Mouse (Mus musculus): ENCODE results near the gene Anapc13. TPM values are rescaled to one million over a fixed set of nuclear protein-coding genes. Genes with fewer than 3 reads are reported as not detected.

Anapc13 gene
- 139 and 152 TPM in 2 replicates for polyA plus RNA-seq (2012; rRNA removed)

DNA sequence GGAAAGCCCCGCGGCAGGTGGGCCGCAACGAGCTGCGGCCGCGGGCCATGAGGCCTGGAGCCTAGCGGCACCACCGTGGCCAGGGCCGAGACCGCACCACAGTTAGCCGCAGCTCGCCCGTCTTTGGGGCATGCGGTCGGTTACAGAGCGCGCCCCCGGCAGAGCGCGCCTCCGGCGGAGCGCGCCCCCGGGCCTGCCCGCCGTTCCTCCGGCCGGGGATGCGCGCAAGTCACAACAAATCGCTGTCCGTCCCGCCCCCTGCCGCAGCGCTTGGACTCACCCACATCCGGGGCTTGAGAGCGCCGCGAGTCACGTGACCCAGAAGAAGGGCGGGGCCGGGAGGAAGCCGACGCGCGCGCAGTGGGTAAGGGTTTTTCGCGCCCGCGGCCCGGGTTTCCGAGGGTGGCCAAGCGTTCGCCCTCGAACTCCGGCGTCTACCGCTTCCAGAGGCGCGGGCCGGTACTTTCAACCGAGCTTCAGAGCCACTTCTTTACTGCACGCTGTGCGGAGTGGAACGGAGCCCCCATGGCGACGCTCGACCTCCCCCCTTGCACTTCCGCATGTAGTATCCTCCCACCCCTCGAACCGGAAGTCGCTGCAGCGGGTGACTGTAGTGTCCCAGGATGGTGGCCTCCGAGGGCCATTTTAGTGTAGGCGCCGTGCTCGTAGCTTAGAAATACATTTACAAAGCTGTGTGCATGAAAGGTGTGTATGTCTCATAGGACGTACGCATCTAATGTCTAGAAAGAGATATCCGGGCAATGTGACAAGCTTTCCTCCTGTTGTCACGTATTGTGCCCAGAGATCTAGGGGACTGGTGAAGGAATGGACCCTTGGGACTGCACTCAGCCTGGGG, at the start of gene Anapc13, which contains the start of gene Cep63:
Anapc13 (plus strand) TSS at position 314 of the 856 bp plus-strand sequence.
Cep63 (minus strand) TSS at position 552 of the 856 bp plus-strand sequence.
- DNase-seq (ENCODE audit: extremely low spot score in 1 of 2, low spot score in 1 of 2) = peak; percentile 91 to 98

DNA sequence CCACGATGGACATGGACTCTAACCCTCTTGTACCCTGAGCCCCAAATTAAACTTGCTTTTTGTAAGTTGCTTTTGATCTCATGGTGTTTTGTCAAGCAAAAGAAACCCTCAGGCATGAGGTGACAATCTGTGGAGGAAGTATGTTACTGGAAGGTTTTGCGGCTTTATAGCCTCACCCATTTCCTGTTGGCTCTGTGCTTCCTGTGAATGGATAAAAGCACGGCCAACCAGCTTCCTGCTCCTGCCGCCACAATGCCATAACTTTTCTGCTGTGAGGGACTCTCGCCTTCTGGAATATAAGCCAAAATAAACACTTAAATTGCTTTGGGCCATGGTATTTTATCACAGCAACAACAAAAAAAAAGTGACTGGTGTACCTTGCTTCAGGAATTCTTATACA, 48.6 kb upstream of the Anapc13 start:
- DNase-seq (ENCODE audit: extremely low spot score in 1 of 2, low spot score in 1 of 2) = no peak

DNA sequence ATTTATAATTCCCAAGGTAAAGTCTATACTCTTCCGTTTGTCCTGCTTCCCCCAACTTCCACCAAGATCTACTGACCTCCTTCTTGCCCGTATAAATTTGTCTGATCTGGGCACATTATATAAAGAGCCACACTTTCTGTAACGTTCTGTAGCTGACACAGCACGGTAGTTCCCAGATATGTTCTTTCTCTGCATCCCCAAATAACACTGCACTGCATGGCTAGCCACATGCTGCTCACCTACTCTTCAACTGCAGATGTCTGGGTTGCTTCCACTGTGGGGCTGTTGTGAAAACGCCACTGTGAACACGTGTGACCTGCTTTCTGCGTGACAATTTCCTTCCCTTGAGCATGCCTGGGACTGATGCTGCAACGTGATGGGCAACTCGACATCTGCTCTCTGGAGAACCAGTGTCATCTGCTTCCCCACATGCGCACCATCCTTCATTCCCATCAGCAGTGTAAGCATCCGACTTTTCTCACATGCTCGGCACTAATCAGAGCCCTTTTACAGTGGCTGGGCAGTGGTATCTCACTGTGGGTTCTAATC, 44.1 kb upstream of the Anapc13 start:
- DNase-seq (ENCODE audit: extremely low spot score in 1 of 2, low spot score in 1 of 2) = peak in 1 of 2 experiments; percentile 30

DNA sequence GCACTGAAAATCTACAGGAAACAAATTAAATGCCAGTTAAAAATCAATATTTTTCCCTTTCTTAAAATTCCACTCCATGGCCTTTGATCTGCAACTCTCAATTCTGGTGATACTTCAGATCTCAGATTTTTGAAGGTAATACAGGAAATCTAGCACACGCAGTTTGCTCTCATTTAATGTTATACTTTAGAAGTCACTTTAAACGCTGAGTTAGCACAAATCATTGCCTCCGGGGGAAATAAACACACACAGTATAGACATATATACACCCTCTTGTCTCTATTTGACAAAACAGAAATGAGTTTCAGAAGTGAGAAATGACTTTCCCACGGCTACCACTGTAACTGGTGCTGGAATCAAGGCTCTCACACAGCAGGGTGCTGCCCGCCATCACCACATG, 38.7 kb upstream of the Anapc13 start:
- no peak for DNase-seq (ENCODE audit: extremely low spot score in 1 of 2, low spot score in 1 of 2)

DNA sequence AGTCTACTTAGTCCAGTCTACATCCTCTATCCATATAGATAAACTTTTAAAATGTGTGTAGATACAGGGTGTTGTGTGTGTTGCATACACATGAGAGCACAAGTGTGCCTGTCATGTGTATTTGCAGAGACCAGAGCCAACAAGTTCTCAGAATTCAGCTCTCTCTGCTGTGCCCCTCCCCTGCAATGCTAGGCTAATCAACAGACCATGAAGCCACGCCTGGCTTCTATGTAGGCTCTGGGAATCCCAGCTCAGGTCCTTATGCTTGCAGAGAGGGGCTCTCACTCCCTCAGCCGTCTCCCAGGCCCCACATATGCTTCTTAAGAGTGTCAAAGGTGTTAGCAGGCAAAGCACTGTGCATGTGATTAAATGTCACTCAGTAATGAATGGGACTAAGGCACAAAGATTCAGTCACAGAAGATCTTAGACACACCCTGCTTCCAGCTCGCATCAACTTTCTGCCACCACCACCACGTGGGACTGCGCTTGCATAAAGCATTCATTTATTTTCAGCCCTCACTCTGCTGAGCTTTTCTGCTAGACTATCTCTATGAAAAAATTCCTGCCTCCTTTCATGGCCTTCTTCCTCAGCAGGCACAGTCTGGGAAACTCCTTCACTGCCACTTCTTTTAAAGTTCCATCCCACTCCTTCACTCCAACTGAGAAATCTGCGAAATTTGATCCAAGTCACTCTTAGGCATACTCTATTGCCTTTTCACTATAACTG, 31.3 kb upstream of the Anapc13 start:
- DNase-seq (ENCODE audit: extremely low spot score in 1 of 2, low spot score in 1 of 2) = peak in 1 of 2 experiments; percentile 46

DNA sequence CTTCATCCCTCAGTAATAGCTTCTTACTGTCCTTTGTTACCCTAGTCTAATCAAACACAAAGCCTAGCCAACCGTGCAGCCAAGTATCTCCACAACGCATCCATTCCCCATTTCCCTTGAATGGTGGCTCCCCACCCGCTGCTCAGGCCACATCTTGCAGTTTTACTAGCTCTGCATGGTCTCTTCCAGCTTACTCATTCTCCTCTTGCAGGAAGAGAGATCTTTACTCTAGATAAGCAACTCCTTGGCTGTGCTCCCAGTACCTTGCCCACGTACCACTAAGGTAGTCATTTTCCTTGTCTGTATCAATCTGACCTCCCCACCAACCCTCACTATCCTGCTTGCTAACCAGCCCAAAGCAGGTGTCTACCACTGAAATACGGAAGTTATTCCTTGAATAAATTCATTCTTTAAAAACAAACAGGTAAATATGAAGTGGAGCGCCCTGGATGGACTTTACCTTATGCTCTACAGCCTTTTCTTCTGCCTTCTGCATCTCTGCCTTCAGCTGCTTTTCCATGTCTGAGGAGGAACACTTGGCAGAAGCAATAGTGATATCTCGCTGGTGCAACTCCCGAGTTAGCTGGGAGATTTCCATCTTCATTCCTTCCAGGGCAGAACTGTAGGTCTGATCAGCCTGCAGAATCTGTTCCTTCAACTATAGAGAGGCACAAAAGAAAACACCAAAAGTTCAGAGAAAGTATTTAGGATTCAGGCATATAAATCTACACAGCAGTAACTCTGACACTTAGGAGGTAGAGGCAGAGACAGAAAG, 30.2 kb upstream of the Anapc13 start:
- peak in 1 of 2 experiments; percentile 30 for DNase-seq (ENCODE audit: extremely low spot score in 1 of 2, low spot score in 1 of 2)

DNA sequence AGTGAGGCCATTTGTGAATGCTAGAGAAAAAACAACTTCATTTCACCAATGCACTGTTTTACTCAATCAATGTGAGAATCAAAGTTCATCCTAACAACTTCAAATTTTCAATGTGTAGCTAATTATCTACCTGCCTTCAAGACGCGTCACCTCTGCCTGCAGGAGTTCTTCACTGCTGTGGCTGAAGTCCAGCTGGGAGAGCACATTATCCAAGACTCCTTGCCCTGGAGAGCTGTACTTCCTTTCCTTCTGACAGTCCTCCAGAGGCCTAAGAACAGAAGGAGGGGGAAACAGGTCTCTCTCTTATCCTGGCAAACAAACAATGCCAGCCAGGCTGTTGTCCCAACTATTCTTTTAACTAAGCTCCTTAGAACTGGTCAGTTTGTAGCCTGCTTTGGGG, 24.9 kb upstream of the Anapc13 start:
- no peak for DNase-seq (ENCODE audit: extremely low spot score in 1 of 2, low spot score in 1 of 2)

DNA sequence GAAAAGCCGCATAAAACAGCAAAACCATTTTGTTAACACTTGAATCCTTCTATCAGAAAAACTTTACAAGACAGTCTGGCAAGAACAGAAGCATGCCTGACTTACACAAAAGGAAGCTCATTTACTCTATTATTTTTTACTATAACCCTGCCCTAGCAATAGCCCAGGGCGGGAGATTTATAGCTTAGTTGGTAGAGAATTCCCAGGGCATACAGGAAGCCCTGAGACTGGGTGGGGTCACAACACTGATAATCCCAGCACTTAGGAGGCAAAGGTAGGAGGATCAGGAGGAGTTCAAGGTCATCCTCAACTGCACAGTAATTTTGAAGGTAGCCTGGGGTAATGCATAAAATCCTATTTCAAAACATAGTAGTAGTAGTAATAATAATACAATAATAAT, 24.4 kb upstream of the Anapc13 start:
- no peak for DNase-seq (ENCODE audit: extremely low spot score in 1 of 2, low spot score in 1 of 2)

DNA sequence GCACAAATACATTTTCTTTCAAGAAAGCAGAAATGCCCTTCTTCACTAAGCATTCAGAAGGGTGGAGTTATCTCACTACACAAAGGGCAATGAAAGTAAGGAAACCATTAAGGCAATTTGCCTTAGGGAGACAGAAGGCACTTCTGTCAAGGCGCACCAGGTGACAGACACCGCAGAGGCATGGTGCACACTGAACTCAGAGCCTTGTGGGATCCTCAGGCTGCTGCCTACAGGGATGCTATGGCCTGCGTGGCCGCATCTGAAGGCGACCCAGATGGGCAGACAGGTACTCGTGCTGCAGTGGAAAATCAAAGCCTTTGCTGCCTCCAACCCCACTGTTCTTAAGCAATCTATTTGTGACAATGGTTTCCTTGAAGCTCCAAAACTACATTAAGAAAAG, 20.9 kb upstream of the Anapc13 start:
- DNase-seq (ENCODE audit: extremely low spot score in 1 of 2, low spot score in 1 of 2) = no peak

DNA sequence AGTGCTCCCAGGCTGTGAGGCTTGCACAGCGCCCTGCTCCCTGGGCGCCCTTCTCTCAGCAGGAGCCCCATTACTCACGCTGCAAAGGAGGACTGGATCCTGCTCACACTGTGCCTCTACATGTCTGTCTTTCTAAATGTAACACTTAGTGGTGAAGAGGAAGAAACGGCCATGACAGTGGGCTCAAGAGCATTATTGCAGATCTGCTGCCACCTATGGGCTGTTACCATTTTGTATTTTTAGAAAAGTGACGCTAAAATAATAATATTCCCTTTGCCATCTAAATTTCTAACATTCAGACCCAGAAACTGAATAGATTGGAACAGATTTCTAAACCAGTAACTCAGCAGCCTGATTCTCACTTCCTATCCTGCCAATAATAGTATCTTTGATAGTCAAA, 18.6 kb upstream of the Anapc13 start:
- no peak for DNase-seq (ENCODE audit: extremely low spot score in 1 of 2, low spot score in 1 of 2)

DNA sequence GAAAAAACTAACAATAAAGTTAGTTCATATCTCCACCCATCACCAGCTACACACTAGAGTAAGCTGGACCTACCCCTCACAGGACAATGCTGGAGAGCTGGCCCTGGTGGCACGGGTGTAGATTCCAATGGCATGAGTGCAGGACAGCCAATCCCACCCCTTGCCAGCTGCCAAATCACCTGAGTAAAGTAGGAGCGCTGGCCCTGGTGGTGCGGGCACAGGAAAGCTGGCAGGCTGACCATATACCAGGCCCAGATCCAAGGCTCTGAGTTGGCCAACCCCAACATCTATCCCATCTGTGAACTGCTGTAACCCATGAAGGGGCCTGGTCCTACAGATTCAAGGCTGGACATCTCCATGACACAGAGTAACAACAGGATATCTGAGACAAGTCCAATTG, 16.9 kb upstream of the Anapc13 start:
- no peak for DNase-seq (ENCODE audit: extremely low spot score in 1 of 2, low spot score in 1 of 2)

DNA sequence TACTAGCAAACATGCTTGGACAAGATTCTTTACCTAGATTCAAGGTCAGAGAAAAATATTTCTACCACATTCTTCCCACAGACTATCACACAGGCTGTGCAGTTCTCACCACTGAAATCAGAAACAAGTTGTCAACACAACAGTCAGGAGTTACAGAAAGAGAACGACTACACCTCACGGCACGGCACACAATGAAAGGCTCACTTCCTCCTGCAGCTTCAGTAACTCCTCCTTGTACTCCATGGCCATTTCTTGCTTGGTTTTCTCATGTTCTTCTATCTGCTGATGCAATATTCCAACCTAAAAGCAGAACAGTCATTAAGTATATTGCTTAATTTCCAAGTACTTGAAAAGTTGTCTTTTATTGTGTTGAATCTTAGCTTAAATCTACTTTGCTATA, 11.0 kb upstream of the Anapc13 start:
- no peak for DNase-seq (ENCODE audit: extremely low spot score in 1 of 2, low spot score in 1 of 2)

DNA sequence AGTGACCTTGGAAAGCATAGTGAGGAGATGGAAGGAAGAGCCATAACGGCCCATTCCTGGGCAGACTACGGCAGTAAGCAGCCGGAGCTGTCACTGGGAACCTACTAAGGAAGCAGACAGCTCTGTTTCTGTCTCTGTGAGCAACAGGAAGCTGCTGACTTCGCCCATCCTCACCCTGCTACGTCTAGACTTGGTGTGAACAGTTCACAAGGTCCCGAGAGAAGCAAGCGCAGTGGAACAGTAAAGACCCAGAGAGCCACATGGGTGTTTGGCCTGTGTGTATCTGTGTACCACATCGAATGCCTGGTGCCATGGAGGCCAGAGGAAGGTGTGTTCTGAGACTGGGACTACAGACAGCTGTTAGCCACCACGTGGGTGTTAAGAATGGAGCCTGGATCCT, 9.8 kb upstream of the Anapc13 start:
- no peak for DNase-seq (ENCODE audit: extremely low spot score in 1 of 2, low spot score in 1 of 2)

DNA sequence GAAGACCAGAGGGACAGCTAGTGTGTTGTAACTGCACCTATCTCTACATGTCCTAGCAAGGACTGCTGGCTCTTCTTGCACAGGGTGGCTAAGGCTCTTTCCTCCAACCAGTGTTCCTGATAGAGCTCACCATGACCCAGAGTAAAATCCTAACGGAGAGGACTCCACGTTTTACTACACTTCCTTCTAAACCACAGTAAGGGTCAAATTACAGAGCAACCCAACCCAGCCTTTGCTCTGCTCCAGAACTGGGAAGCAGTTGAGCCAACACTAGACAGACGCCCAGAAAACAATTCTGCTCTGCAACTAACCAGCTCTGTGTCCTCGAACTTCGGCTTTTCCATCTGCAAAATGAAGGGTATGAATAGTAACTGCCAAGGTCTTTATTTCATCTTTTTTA, 4.7 kb upstream of the Anapc13 start:
- DNase-seq (ENCODE audit: extremely low spot score in 1 of 2, low spot score in 1 of 2) = no peak

DNA sequence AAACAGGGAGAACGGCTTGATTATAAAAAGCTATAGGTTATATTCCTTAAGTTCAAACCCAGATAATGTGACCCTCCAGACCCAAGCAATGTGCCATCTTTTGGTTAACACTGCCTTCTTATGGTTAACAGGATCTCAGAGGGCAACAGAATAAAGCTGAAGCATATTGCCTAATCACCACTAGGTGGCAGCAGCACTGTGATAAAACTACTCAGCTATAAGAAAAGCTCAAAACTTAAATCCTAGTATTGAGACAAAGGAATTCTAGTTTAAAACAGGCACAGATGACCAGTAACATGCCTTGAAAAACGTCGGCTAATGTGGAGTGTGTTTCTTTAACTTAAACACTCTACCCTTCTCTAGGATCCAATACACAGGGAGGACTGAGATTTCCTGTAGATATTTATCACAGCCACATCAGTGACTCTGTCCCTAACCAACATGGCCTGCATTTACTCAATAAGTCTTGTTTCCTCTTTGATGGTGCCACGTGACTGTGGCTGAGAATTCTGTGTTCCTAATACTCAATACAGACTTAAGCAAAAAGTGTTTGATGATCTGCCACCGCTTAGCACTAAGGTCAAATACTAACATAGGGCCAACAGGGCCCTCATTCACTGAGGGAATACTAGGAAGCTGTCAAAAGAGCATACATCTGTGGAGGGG, 3.8 kb upstream of the Anapc13 start:
- DNase-seq (ENCODE audit: extremely low spot score in 1 of 2, low spot score in 1 of 2) = peak in 1 of 2 experiments; percentile 75

DNA sequence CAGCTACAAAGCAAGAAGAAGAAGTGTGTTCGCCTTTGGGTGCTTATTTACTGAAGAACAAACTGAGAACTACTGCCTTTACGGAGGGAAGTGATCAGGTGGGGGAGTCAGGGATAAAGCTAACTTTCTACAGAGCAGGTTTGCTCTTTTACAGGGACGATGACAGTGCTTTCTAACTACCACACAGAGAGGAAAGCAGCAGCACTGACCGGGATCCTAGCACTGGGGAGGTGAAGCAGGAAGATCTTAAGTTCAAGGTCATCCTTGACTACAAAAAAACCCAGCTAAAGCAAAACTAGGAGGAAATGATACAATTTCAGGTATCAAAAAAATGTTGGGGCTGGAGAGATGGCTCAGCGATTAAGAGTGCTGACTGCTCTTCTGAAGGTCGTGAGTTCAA, 3.2 kb upstream of the Anapc13 start:
- no peak for DNase-seq (ENCODE audit: extremely low spot score in 1 of 2, low spot score in 1 of 2)

DNA sequence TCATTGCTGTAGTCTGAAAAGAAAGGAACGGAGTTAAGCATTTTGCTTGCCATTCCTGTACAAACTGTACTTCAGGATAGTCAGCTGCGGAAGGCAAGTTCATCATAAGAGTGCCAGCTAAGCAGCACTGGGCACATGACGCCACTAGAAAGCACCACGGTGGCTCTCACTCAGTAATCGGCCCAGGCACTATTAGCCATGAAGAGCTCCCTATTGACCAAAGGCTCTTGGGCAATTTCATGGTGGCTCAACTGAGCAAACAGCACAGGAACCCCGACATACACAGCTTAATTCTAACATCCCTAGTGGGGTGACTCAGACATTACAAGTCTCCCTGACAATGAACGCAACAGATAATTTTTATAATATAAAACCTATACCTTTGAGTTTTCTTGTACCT, 2.5 kb upstream of the Anapc13 start:
- no peak for DNase-seq (ENCODE audit: extremely low spot score in 1 of 2, low spot score in 1 of 2)

DNA sequence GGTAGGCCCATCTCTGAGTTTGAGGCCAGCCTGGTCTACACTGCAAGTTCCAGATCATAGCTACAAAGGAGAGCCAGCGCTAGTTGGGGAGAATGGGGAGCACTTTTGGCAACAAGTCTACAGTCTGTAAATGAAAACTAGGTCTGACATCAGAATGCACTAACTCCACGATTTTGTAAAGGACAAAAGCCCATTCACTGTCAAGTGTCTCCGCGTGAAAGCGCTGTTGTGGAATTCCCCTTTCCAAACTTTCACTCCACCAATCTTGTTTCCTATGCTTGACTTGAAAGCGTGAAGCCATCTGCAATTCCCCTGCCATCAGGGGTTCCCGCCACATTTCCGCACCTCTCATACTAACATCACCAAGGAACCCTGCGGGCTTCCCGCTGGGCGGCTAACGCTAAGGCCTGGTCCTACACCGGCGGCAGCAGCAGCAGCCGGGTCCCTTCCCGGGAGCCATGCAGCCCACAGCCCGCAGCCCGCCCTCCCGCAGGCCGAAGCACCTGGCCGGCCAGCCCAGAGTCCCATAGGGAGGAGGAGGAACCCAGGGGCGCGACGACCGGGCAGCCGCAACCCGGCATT, 604 bp upstream of the Anapc13 start:
- peak in 1 of 2 experiments; percentile 42 for DNase-seq (ENCODE audit: extremely low spot score in 1 of 2, low spot score in 1 of 2)

DNA sequence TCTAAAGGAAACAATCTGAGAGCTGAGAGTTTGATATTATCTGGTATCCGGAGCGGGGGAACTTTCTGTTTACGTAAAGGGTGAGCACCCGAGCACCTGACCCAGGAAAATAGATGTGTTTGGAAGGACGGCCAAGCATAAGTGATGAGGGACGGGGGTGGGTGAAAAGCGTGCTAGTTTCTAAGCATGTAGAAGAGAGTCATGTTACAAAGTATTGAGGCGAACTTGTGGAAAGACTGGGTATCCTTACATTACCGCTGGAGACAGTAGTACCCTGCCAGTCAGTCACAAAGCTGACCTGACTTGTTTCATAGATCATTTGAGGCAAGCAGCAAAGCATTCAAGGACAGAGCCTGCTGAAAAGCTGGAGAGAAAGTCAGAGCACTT, 736 bp downstream of the Anapc13 start:
- no peak for DNase-seq (ENCODE audit: extremely low spot score in 1 of 2, low spot score in 1 of 2)

DNA sequence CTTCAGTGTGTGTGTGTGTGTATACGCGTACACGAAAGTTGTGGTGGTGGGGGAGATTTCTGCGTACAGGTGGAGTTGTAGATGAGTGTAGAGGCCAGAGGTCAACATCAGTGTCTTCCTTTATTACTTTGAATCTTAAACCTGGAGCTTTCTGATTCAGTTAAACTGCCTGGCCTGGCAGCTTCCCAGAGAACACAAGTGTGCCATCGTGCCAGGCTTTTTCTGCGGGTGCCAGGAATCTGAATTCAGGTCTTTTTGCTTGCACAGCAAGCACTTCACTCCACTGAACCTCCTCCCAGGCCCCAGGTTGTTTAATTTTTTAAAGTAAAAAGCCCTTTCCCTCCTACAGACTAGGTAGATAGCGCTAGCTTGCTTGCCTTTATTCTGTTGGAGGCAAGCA, 1.3 kb downstream of the Anapc13 start:
- DNase-seq (ENCODE audit: extremely low spot score in 1 of 2, low spot score in 1 of 2) = no peak

Measured in frontal cortex, adult 2 months (tissue).